Mouse (Mus musculus) CH12.LX (cell line): Measurements from ENCODE around the gene Slc37a3.

ENCODE experiments used
- CTCF ChIP-seq, 2 experiments: IDR thresholded peaks in 1 of 2; conservative IDR thresholded peaks in 1 of 2; 2 replicates each; pipeline ENCODE4 v1.5.1; 2011 to 2012; ENCODE audit warnings: low read depth in 2 of 2, low read length in 2 of 2, improper control_type of control experiment in 1 of 2, inconsistent platforms in 1 of 2, mild to moderate bottlenecking in 1 of 2, moderate library complexity in 1 of 2
- E2F4 ChIP-seq: IDR thresholded peaks from 2 replicates; pipeline ENCODE4 v1.6.1; 2011; ENCODE audit warnings: low read depth, low read length, improper control_type of control experiment; ENCODE audit not compliant: insufficient replicate concordance
- ETS1 ChIP-seq: conservative IDR thresholded peaks from 2 replicates; pipeline ENCODE4 v1.6.1; 2012; ENCODE audit warnings: low read depth, mild to moderate bottlenecking, inconsistent platforms, low read length, improper control_type of control experiment, moderate library complexity
- MAFK ChIP-seq: IDR thresholded peaks from 2 replicates; pipeline ENCODE4 v1.6.1; 2011; ENCODE audit warnings: low read length, improper control_type of control experiment; ENCODE audit not compliant: insufficient replicate concordance
- MEF2A ChIP-seq: IDR thresholded peaks from 2 replicates; pipeline ENCODE4 v1.6.1; 2014; ENCODE audit warnings: low read depth, mild to moderate bottlenecking, inconsistent platforms, low read length, improper control_type of control experiment, borderline replicate concordance
- MXI1 ChIP-seq: IDR thresholded peaks from 2 replicates; pipeline ENCODE4 v1.6.1; 2011; ENCODE audit warnings: mild to moderate bottlenecking, low read depth, low read length, improper control_type of control experiment
- POLR2A ChIP-seq: IDR thresholded peaks from 2 replicates; pipeline ENCODE4 v1.6.1; 2011; ENCODE audit warnings: low read depth, mild to moderate bottlenecking, improper control_type of control experiment, low read length
- SIN3A ChIP-seq: IDR thresholded peaks from 2 replicates; pipeline ENCODE4 v1.6.1; 2012; ENCODE audit warnings: low read length, improper control_type of control experiment, inconsistent platforms
- UBTF ChIP-seq: IDR thresholded peaks from 2 replicates; pipeline ENCODE4 v1.6.1; 2012; ENCODE audit warnings: low read depth, mild to moderate bottlenecking, inconsistent platforms, low read length, improper control_type of control experiment, moderate library complexity
- ZKSCAN1 ChIP-seq: IDR thresholded peaks from 2 replicates; pipeline ENCODE4 v1.6.1; 2012; ENCODE audit warnings: low read depth, inconsistent platforms, low read length, improper control_type of control experiment, borderline replicate concordance

GRCm38 (mm10) chr6:39287782-39288181 is 89.7 kb downstream of the Slc37a3 start:
- TF ChIP-seq CTCF (conservative IDR thresholded peaks at IDR 0.05 in 1 of 2, IDR thresholded peaks at IDR 0.05 in 1 of 2; ENCODE audit: low read depth in 2 of 2, low read length in 2 of 2) = no peak
- no peak for TF ChIP-seq ZKSCAN1
- TF ChIP-seq ETS1 = no peak
- TF ChIP-seq E2F4 = no peak
- no peak for TF ChIP-seq MAFK
- no peak for TF ChIP-seq POLR2A
- TF ChIP-seq SIN3A = no peak
- no peak for TF ChIP-seq MEF2A
- no peak for TF ChIP-seq MXI1
- no peak for TF ChIP-seq UBTF
